Mouse (Mus musculus) small intestine, adult 2 months (tissue): ENCODE data around the gene Khdc3.

Experiments
- CTCF ChIP-seq: fragments of 200-500 bp; IDR thresholded peaks from 2 replicates; pipeline ENCODE4 v1.5.1; 2012; ENCODE audit warnings: low read depth, mild to moderate bottlenecking, control low read depth, inconsistent platforms, low read length, moderate library complexity, mixed read lengths; ENCODE audit not compliant: insufficient replicate concordance, insufficient read length; ENCODE audit errors: extremely low read depth
- POLR2A ChIP-seq: fragments of 200-500 bp; IDR thresholded peaks from 2 replicates; pipeline ENCODE4 v1.6.1; 2012; ENCODE audit warnings: low read depth, mild to moderate bottlenecking, control low read depth, inconsistent platforms, low read length, moderate library complexity

- TF ChIP-seq CTCF (no peak), POLR2A (no peak)
Observed at GRCm38 (mm10) chr9:73059224-73059623, 42.4 kb upstream of the Khdc3 start.
